Mouse (Mus musculus) heart, embryonic 13.5 days (tissue): Measurements from ENCODE around the gene BC005537. TPM values are rescaled to one million over a fixed set of nuclear protein-coding genes. Genes with fewer than 3 reads are reported as not detected.
"Not testable (repeated sequence)": the region's sequence is repeated elsewhere in the genome, so short reads cannot be mapped to it uniquely, and the experiment has no call there.

Source experiments
- ATAC-seq: fragments of 200-750 bp; cut with Nextera tagmentation; 2 replicates; pipeline ENCODE4 v1.8.0; 2017; ENCODE audit warnings: moderate TSS enrichment; ENCODE audit not compliant: insufficient number of reproducible peaks, low FRiP score, low TSS enrichment; ENCODE audit errors: extremely low read depth
- H3K27ac ChIP-seq: fragments of 300-500 bp; sonication (generic); replicated peaks from 2 replicates; pipeline ENCODE4 v1.5.1; 2015; ENCODE audit warnings: moderate library complexity, mild to moderate bottlenecking, inconsistent platforms
- H3K27me3 ChIP-seq: fragments of 300-500 bp; sonication (generic); replicated peaks from 2 replicates; pipeline ENCODE4 v1.6.1; 2015; ENCODE audit warnings: mild to moderate bottlenecking, inconsistent platforms
- H3K36me3 ChIP-seq: fragments of 300-500 bp; sonication (generic); 2 replicates; pipeline ENCODE4 v1.6.1; 2015; ENCODE audit warnings: mild to moderate bottlenecking, inconsistent platforms
- H3K4me1 ChIP-seq: fragments of 300-500 bp; sonication (generic); 2 replicates; pipeline ENCODE4 v1.6.1; 2015; ENCODE audit warnings: inconsistent platforms
- H3K4me2 ChIP-seq: fragments of 300-500 bp; sonication (generic); 2 replicates; pipeline ENCODE4 v1.6.1; 2015; ENCODE audit warnings: inconsistent platforms, mild to moderate bottlenecking, moderate library complexity
- H3K4me3 ChIP-seq: fragments of 300-500 bp; sonication (generic); 2 replicates; pipeline ENCODE4 v1.5.1; 2015; ENCODE audit warnings: moderate library complexity, mild to moderate bottlenecking, inconsistent platforms
- H3K9ac ChIP-seq: fragments of 300-500 bp; sonication (generic); 2 replicates; pipeline ENCODE4 v1.6.1; 2015; ENCODE audit warnings: inconsistent platforms, mild to moderate bottlenecking, moderate library complexity
- H3K9me3 ChIP-seq: fragments of 300-500 bp; sonication (generic); 2 replicates; pipeline ENCODE4 v1.6.1; 2016; ENCODE audit warnings: inconsistent platforms
- WGBS: fragments of 180-500 bp; shearing (Covaris S2); methylation state at CpG from one replicate; pipeline ENCODE4 v1.1.7; 2015; ENCODE audit warnings: mixed read lengths; 5-methylcytosine and 5-hydroxymethylcytosine counted together
- polyA plus RNA-seq: library from polyadenylated mRNA; unstranded; fragments of >200 nt; fragmentation: Nextera tagmentation; extraction: Ambion mirVana; gene quantifications from 2 replicates; pipeline ENCODE4 v1.2.1, GENCODE M21; 2015

BC005537 gene
- polyA plus RNA-seq, 1 experiment from 2014 or later, result 8.5 TPM

DNA sequence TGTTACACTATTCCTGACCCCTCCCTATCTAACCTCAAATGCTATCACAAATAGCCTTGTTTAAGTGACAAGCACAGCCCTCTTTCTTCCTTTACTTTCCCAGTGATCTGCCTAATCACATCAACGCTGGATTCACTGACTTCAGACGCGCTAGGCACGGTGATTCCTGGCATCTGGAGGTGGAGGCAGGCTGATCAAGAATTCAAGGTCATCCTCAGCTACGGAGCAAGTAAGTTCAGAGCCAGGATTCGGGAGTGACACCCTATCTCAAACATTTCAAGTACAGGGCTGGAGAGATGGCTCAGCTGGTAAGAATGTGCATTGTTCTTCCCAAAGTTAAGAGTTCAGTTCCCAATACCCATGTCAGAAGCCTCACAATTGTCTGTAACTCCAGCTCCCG lies 24.7 kb downstream of the BC005537 start:
- WGBS, result 37% methylated on average over 7 of the region's 7 CpGs
- Histone ChIP-seq H3K27ac (peak overlapping the region; percentile 51), H3K9ac (0 out of 2 replicates have a peak overlapping the region, but pooled peaks have one; percentile 47)

DNA sequence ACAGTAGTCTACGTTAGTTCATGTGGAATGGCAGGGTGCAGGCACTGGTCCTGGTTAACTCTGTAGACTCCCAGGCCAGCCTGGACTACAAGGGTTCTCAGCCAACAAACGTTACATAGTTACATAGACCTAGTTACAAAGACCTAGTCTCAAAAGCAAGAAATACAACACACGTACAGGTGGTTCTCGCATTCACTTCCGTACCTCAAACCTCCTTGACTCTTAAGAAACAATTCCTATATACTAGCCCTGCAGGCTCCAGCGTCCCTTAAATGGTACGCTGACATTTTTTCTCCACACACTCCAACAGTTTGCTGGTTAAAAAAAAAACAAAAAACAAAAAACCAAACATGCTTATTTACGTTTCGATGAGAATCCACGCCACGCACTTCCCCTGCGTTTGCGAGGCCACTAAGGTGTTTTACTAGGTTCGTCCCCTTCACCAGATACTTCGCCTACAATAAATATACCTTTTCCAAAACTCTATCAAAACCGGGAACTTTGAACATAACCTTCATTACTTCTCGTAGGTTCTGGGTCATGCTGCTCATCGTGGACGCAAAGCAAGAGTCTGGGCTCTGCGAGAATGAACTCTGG lies 29.4 kb downstream of the BC005537 start:
- H3K27me3 ChIP-seq, result no peaks in the 10 kb centered on the region
- no peak for ATAC-seq

More for the DNA sequence above, 24.7 kb downstream of the BC005537 start:
- Histone ChIP-seq H3K4me1 (peaks cover 40% of the 10 kb centered on the region), H3K4me2 (peak overlapping the region; percentile 13; the same call in 1 of the 2 replicates), H3K9me3 (no peaks in the 10 kb centered on the region), H3K4me3 (no peak overlapping the region), H3K36me3 (peaks cover 19% of the 10 kb centered on the region), H3K27me3 (no peaks in the 10 kb centered on the region)
- ATAC-seq, result no peak

DNA sequence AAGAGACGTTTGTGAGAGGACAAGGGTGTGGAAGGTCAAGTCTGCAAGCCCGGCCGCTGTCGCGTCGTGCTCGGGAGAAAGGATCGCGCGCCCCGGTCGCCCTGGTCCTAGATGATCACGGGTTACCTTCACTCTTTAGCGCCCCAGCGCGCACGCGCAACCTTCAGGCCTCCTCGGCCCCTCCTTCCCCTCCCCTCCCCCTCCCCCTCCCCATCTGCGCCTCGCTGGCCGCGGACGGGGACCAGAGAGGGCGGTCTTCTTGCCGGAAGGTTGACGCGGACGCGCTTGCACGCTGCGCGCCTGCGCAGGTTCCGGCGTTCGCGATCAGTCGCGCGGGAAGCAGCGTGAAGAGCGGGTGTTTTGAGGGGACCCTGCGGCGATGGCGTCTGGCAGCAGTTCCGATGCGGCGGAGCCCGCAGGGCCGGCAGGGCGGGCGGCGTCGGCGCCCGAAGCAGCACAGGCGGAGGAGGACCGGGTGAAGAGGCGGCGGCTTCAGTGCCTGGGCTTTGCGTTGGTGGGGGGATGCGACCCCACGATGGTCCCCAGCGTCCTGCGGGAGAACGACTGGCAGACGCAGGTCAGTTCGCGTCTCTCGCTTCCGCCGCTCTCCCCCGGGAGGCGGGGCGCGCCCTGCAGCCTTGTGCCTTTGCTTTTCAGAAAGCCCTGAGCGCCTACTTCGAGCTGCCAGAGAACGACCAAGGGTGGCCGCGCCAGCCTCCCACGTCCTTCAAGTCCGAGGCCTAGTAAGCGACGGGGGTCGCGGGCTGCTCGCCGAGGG lies 30.1 kb downstream of the BC005537 start, which contains the start of the genes Acot13 and Tdp2:
Acot13 (minus strand) TSS at position 188 of the 778 bp plus-strand sequence.
Tdp2 (plus strand) TSS at position 327 of the 778 bp plus-strand sequence.
- Histone ChIP-seq H3K4me3 (peak within 1 kb of the TSS; percentile 92), H3K27me3 (no peaks in the 10 kb centered on the region), H3K36me3 (peaks cover 12% of the 10 kb centered on the region; the same call in 1 of the 2 replicates), H3K27ac (peak within 1 kb of the TSS; percentile 95), H3K9me3 (no peaks in the 10 kb centered on the region), H3K4me1 (peaks cover 41% of the 10 kb centered on the region), H3K4me2 (peak within 1 kb of the TSS; percentile 92), H3K9ac (peak within 1 kb of the TSS; percentile 99)
- WGBS, result under 1% methylated on average over 89 of the region's 90 CpGs
- peak; percentile 96 for ATAC-seq

More for the DNA sequence above, 29.4 kb downstream of the BC005537 start:
- H3K27ac ChIP-seq, result peak overlapping the region; percentile 95
- no peaks in the 10 kb centered on the region for H3K9me3 ChIP-seq
- peak overlapping the region; percentile 99 for H3K9ac ChIP-seq
- H3K4me3 ChIP-seq, result peak overlapping the region; percentile 92
- H3K4me1 ChIP-seq, result peaks cover 47% of the 10 kb centered on the region
- peak overlapping the region; percentile 92 for H3K4me2 ChIP-seq
- peaks cover 5% of the 10 kb centered on the region; the same call in 1 of the 2 replicates for H3K36me3 ChIP-seq
- WGBS, result 2% methylated on average over 20 of the region's 20 CpGs

DNA sequence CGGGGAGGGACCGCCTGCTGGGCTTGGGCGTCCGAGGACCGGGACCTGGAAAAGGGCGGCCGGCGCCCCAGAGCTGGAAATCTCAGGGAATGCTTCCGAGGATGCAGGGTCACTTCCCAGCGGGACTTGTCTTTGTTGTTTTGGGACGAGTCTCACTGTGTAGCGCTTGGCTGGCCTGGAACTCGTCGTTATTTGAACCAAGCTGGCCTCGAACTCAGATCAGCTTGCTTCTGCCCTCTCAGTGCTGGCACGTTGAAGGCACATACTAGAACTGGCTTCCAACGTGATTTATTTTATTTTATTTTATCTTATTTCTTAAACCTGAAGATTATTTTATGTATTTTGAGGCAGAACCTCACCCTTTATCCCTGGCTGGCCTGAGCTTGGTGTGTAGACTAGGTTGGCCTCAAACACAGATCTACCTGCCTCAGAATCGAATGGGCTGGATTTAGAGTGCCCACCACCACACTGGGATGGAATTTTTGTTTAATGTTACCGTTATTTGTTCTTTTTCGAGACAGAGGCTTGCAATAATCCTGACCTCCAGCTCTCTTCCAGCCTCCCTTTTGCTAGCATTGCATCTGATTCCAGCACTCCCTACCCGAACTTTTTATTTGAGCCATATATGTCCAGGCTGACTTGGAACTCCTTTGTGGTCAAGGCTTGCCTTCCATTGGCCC lies 30.8 kb downstream of the BC005537 start:
- H3K4me3 ChIP-seq, result peak overlapping the region; percentile 92
- H3K4me2 ChIP-seq, result peak overlapping the region; percentile 92
- peak overlapping the region; percentile 95 for H3K27ac ChIP-seq
- H3K4me1 ChIP-seq, result peaks cover 34% of the 10 kb centered on the region
- 4% methylated on average over 21 of the region's 21 CpGs for WGBS
- H3K9ac ChIP-seq, result peak overlapping the region; percentile 99
- H3K27me3 ChIP-seq, result no peaks in the 10 kb centered on the region
- ATAC-seq, result peak; percentile 20; the same call in 1 of the 2 replicates
- peaks cover 14% of the 10 kb centered on the region for H3K36me3 ChIP-seq
- no peaks in the 10 kb centered on the region for H3K9me3 ChIP-seq

DNA sequence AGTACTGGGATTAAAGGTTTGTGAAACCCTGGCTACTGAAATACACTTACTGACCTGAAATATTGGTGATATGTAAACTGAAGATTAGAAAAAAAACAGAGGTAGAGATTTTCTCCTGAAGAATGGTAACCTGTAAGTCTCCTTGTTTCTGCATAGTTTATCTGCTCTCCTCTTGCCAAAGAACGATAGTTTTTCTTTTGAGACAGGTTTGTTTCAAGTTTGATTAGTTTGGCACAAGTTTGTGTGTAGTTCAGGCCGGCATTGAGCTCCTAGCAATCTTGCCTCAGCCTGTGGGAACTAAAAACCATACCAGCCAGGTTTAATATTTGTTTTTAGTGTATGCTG lies 31.3 kb downstream of the BC005537 start:
- Histone ChIP-seq H3K27ac (peak overlapping the region; percentile 95; the same call in 1 of the 2 replicates), H3K36me3 (peaks cover 19% of the 10 kb centered on the region), H3K9me3 (no peaks in the 10 kb centered on the region), H3K4me2 (peak overlapping the region; percentile 92), H3K4me3 (peak overlapping the region; percentile 92), H3K9ac (peak overlapping the region; percentile 99), H3K27me3 (no peaks in the 10 kb centered on the region), H3K4me1 (peaks cover 28% of the 10 kb centered on the region)
- ATAC-seq, result no peak
- 39% methylated on average over 2 of the region's 2 CpGs for WGBS

DNA sequence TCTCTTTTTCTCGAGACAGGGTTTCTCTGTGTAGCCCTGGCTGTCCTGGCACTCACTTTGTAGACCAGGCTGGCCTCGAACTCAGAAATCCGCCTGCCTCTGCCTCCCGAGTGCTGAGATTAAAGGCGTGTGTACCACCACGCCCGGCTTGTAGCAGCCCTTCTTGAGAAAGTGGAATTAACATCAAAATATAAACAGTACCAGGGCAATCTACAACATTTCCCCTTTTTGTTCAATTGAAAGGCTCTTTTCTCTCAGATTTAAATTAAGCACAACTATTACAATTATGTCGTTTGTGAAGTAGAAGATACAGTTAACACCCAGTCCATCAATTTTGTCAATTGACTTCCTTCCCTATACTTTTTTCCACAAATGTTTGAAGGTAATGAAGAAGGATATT lies 36.3 kb downstream of the BC005537 start:
- Histone ChIP-seq H3K36me3 (peaks cover 53% of the 10 kb centered on the region), H3K4me1 (peaks cover 17% of the 10 kb centered on the region)
- not testable (repeated sequence) for ATAC-seq, H3K9me3 ChIP-seq, H3K27me3 ChIP-seq, H3K9ac ChIP-seq, H3K27ac ChIP-seq, H3K4me2 ChIP-seq, H3K4me3 ChIP-seq
- 92% methylated on average over 8 of the region's 8 CpGs for WGBS

DNA sequence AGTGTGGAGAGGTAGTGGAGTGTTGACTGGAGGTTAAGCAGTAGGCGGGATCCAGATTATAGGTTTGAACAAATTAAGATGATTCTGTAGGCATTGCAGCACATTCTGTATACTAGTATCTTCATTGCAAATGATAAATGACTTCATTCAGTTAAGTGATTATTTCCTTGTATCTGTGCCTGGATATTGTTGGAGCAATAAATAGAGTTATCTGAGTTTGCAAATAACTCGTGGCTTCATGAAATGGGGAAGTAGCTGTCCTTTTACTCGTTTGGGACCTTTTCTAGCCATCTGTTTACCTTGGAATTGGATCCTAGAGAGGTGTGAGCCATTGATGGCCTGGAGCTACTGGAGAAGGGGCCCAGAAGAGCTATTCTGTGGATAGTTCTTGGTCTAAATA lies 38.4 kb downstream of the BC005537 start:
- WGBS, result 75% methylated on average over 3 of the region's 3 CpGs
- no peak overlapping the region for H3K27ac ChIP-seq
- peaks cover 50% of the 10 kb centered on the region for H3K36me3 ChIP-seq
- H3K27me3 ChIP-seq, result no peaks in the 10 kb centered on the region
- no peak overlapping the region for H3K9ac ChIP-seq
- ATAC-seq, result no peak
- no peaks in the 10 kb centered on the region for H3K9me3 ChIP-seq
- H3K4me1 ChIP-seq, result peaks cover 2% of the 10 kb centered on the region
- no peak overlapping the region for H3K4me2 ChIP-seq
- H3K4me3 ChIP-seq, result no peak overlapping the region

DNA sequence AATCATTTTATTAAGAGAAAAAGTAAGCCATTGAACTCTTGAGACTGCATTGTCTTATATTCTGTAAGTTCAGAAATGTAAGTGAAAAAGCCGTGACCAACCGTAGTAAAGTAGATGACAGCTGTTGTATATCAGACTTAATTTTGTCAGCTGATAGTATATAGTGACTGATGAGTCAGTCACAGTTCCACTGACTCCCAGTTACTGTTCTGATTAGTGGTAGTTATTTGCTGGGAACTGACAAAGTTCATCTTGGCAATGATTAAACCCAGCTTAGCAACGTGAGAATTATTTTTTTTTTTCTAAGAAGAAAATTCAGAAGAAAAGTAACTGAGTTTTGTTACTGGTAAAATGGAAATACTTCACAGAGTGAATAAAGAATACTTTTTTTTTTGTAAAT lies 40.2 kb downstream of the BC005537 start:
- Histone ChIP-seq H3K4me1 (peaks cover 9% of the 10 kb centered on the region), H3K27me3 (no peaks in the 10 kb centered on the region), H3K27ac (no peak overlapping the region), H3K4me2 (no peak overlapping the region), H3K9me3 (no peaks in the 10 kb centered on the region), H3K9ac (no peak overlapping the region), H3K4me3 (no peak overlapping the region), H3K36me3 (peaks cover 41% of the 10 kb centered on the region)
- WGBS, result 71% methylated on average over 3 of the region's 3 CpGs
- ATAC-seq, result no peak

DNA sequence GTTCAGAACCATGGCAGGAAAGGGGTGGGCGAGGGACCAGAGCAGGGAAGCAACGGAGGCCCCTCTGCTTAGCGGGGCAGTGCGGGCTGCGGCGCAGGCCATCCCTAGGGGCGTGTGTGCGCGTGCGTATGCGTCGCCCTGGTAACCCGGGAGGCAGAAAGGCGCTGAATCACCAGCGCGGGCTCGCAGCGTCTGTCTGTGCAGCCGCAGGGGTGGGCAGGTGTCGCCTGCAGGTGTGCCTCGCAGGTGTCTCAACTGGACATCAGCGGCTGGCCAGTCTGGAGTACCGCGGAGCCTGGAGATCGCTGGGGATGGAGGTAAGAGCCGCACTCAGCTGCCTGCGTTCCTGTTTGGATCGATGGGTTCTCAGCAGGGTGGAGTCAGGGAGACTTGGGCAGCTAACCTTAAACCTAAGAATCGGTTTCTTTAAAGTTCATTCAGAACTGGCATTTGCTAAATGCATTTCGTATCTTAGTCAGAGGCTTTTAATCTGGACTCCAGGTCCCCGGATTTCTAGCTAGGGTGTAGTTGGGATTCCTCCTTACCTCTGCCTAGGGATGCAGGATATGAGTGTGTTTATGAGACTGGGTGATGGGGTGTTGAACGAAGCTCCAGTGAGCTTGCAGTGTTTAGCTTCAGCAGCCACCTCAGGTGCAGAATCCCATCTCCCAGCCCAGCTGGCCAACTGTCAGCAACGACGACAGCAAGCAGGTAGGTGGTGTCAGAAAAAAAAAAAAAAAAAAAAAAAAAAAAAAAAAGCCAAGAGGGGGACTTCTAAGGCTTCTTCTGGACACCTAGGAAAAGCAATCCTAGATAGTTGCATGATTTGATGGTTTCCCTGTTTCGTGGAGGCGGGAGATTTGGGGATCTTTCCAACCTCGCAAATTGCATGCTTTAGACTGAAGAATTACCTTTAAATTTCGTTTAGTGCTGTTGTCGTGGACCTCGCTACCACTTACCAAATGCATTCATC lies 43.8 kb downstream of the BC005537 start, which contains the start of gene D130043K22Rik:
D130043K22Rik (plus strand) TSS at position 153 of the 973 bp plus-strand sequence.
- H3K27me3 ChIP-seq, result no peaks in the 10 kb centered on the region
- peaks cover 18% of the 10 kb centered on the region for H3K36me3 ChIP-seq
- no peak for ATAC-seq
- H3K9me3 ChIP-seq, result no peaks in the 10 kb centered on the region
- H3K9ac ChIP-seq, result peak within 1 kb of the TSS; percentile 47
- H3K4me2 ChIP-seq, result peak within 1 kb of the TSS; percentile 76
- no peak within 1 kb of the TSS for H3K27ac ChIP-seq
- WGBS, result 14% methylated on average over 40 of the region's 40 CpGs
- peaks cover 9% of the 10 kb centered on the region for H3K4me1 ChIP-seq
- peak within 1 kb of the TSS; percentile 52 for H3K4me3 ChIP-seq

DNA sequence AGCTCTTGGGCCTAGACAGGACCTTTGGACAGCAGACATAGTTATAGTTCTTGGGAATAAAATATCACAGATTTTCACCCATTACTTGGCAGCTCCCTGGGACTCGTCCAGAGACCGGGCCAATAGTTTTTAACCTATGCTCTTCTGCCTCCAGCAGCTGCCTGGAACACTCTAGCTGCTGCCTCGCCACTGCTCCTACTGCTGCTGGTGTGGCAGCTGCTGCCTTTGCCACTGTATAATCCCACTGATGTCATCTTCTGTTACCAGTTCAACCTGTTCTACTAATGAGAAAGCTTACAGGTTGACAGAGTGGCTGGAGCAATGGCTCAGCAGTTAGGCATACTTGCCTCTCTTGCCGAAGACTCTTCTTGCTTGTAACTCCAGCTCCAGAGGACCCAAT lies 47.9 kb downstream of the BC005537 start:
- Histone ChIP-seq H3K4me3 (no peak overlapping the region), H3K36me3 (no peaks in the 10 kb centered on the region), H3K9ac (no peak overlapping the region), H3K27me3 (no peaks in the 10 kb centered on the region), H3K4me2 (no peak overlapping the region), H3K9me3 (no peaks in the 10 kb centered on the region), H3K4me1 (peaks cover 13% of the 10 kb centered on the region), H3K27ac (no peak overlapping the region)
- WGBS, result 78% methylated on average over 4 of the region's 4 CpGs
- no peak for ATAC-seq
